8 mouse cellular contexts compared by ENCODE assay signal in genomic region chr1:165642780-165643311, GRCm38 (mm10). TPM values are rescaled to one million over a fixed set of nuclear protein-coding genes. Genes with fewer than 3 reads are reported as not detected.
DNase-seq lines count a peak whose midpoint lies in the region; ATAC-seq and TF ChIP-seq lines count a peak whose summit lies in the region.

No protein-coding gene starts in this region.

- no peak for TF ChIP-seq CTCF in kidney, postnatal 0 days (IDR thresholded peaks at IDR 0.05; ENCODE audit: low read depth)
- no peak for TF ChIP-seq CTCF in liver, postnatal 0 days (IDR thresholded peaks at IDR 0.05; ENCODE audit: low read depth)

- H3K36me3 ChIP-seq in embryonic facial prominence, embryonic 11.5 days (replicated peaks; ENCODE audit: control insufficient read depth, insufficient read depth, low read depth, low read length): no peaks in the 10 kb centered on the region
- peaks cover 8% of the 10 kb centered on the region for H3K36me3 ChIP-seq in heart, embryonic 12.5 days
- H3K36me3 ChIP-seq in kidney, postnatal 0 days (ENCODE audit: insufficient read depth, low read length): no peaks in the 10 kb centered on the region
- no peaks in the 10 kb centered on the region for H3K36me3 ChIP-seq in liver, postnatal 0 days (replicated peaks; ENCODE audit: insufficient read depth, low read length)

- ATAC-seq in embryonic facial prominence, embryonic 11.5 days (replicated peaks; ENCODE audit: insufficient number of reproducible peaks, low FRiP score, low TSS enrichment, low read depth): peak; percentile 76
- peak; percentile 62 for ATAC-seq in heart, embryonic 12.5 days (ENCODE audit: insufficient number of reproducible peaks, low FRiP score)
- peak; percentile 76 for ATAC-seq in kidney, postnatal 0 days (replicated peaks; ENCODE audit: low FRiP score, low read depth)
- peak; percentile 37 for ATAC-seq in liver, postnatal 0 days
- no peak for ATAC-seq in megakaryocyte progenitor cell, adult 5-6 weeks (replicated peaks; ENCODE audit: poor library complexity)

- H3K4me1 ChIP-seq in embryonic facial prominence, embryonic 11.5 days (ENCODE audit: control insufficient read depth, insufficient read depth, low read length): no peaks in the 10 kb centered on the region
- H3K4me1 ChIP-seq in heart, embryonic 12.5 days (replicated peaks): peaks cover 9% of the 10 kb centered on the region
- no peaks in the 10 kb centered on the region for H3K4me1 ChIP-seq in kidney, postnatal 0 days (replicated peaks; ENCODE audit: insufficient read depth, low read length)
- peaks cover 6% of the 10 kb centered on the region; the same call in 1 of the 2 replicates for H3K4me1 ChIP-seq in liver, postnatal 0 days (ENCODE audit: insufficient read depth)

- H3K9ac ChIP-seq in embryonic facial prominence, embryonic 11.5 days (replicated peaks; ENCODE audit: low read length): peak overlapping the region; percentile 91
- H3K9ac ChIP-seq in heart, embryonic 12.5 days: peak overlapping the region; percentile 87
- peak overlapping the region; percentile 91 for H3K9ac ChIP-seq in kidney, postnatal 0 days (ENCODE audit: low read depth, low read length)
- H3K9ac ChIP-seq in liver, postnatal 0 days (replicated peaks): peak overlapping the region; percentile 82

- H3K4me2 ChIP-seq in embryonic facial prominence, embryonic 11.5 days (ENCODE audit: low read depth, low read length): peak overlapping the region; percentile 43
- H3K4me2 ChIP-seq in heart, embryonic 12.5 days: peak overlapping the region; percentile 80
- peak overlapping the region; percentile 82 for H3K4me2 ChIP-seq in kidney, postnatal 0 days (ENCODE audit: low read length)
- peak overlapping the region; percentile 88 for H3K4me2 ChIP-seq in liver, postnatal 0 days (ENCODE audit: low read depth, low read length)

- H3K27ac ChIP-seq in embryonic facial prominence, embryonic 11.5 days (replicated peaks; ENCODE audit: low read depth, low read length): peak overlapping the region; percentile 88
- peak overlapping the region; percentile 81 for H3K27ac ChIP-seq in heart, embryonic 12.5 days (ENCODE audit: poor library complexity, severe bottlenecking)
- H3K27ac ChIP-seq in kidney, postnatal 0 days: peak overlapping the region; percentile 98
- peak overlapping the region; percentile 91 for H3K27ac ChIP-seq in liver, postnatal 0 days (ENCODE audit: low read depth)

- H3K27me3 ChIP-seq in embryonic facial prominence, embryonic 11.5 days (ENCODE audit: control insufficient read depth, insufficient read depth, low read length): no peaks in the 10 kb centered on the region
- H3K27me3 ChIP-seq in heart, embryonic 12.5 days (replicated peaks): no peaks in the 10 kb centered on the region
- H3K27me3 ChIP-seq in kidney, postnatal 0 days (ENCODE audit: insufficient read depth, low read length): no peaks in the 10 kb centered on the region
- H3K27me3 ChIP-seq in liver, postnatal 0 days (ENCODE audit: insufficient read depth, low read length): no peaks in the 10 kb centered on the region

- peak; percentile 84 for DNase-seq in 3T3-L1 (ENCODE audit: low read depth, low spot score)
- peak; percentile 58 for DNase-seq in adrenal gland, postnatal 10 days
- peak; percentile 79 for DNase-seq in embryonic facial prominence, embryonic 11.5 days (ENCODE audit: low spot score)
- DNase-seq in kidney, postnatal 0 days (ENCODE audit: low spot score): peak; percentile 91
- DNase-seq in liver, postnatal 0 days: peak; percentile 46
- DNase-seq in retina, adult 2 months (ENCODE audit: low read depth, low spot score): peak; percentile 22

- TF ChIP-seq EP300 in liver, postnatal 0 days (IDR thresholded peaks at IDR 0.05; ENCODE audit: low read depth): no peak

- H3K9me3 ChIP-seq in embryonic facial prominence, embryonic 11.5 days (replicated peaks; ENCODE audit: control insufficient read depth, low read length): no peaks in the 10 kb centered on the region
- H3K9me3 ChIP-seq in heart, embryonic 12.5 days (replicated peaks): no peaks in the 10 kb centered on the region
- no peaks in the 10 kb centered on the region for H3K9me3 ChIP-seq in kidney, postnatal 0 days (replicated peaks; ENCODE audit: low read length)
- no peaks in the 10 kb centered on the region for H3K9me3 ChIP-seq in liver, postnatal 0 days (ENCODE audit: low read length)

- H3K4me3 ChIP-seq in embryonic facial prominence, embryonic 11.5 days (ENCODE audit: low read depth, low read length): peak overlapping the region; percentile 76
- H3K4me3 ChIP-seq in heart, embryonic 12.5 days: peak overlapping the region; percentile 72
- H3K4me3 ChIP-seq in kidney, postnatal 0 days (replicated peaks; ENCODE audit: low read depth, low read length): peak overlapping the region; percentile 86
- peak overlapping the region; percentile 76 for H3K4me3 ChIP-seq in liver, postnatal 0 days (ENCODE audit: low read depth, low read length)

- under 1% methylated on average over 15 of the region's 16 CpGs for WGBS in embryonic facial prominence, embryonic 11.5 days
- under 1% methylated on average over 16 of the region's 16 CpGs for WGBS in heart, embryonic 12.5 days
- under 1% methylated on average over 16 of the region's 16 CpGs for WGBS in kidney, postnatal 0 days
- 1% methylated on average over 16 of the region's 16 CpGs for WGBS in liver, postnatal 0 days (ENCODE audit: insufficient replicate concordance)

RNA-seq across cellular contexts. Expression of gene Mpzl1, which starts 8.5 kb away (rescaled TPM):
- total RNA-seq in adrenal gland, postnatal 10 days (2021): 10 to 100 TPM; 46.1 to 56.6 TPM
- polyA plus RNA-seq in embryonic facial prominence, embryonic 11.5 days (2014; fragmentation: Nextera tagmentation; extraction: Ambion mirVana): 158 and 169 TPM in 2 replicates
- 126 and 135 TPM in 2 replicates for polyA plus RNA-seq in heart, embryonic 12.5 days (2016; fragmentation: Nextera tagmentation; extraction: Ambion mirVana)
- 186 and 191 TPM in 2 replicates for polyA plus RNA-seq in kidney, postnatal 0 days (2015; fragmentation: Nextera tagmentation; extraction: Ambion mirVana)
- 26.6 and 33.4 TPM in 2 replicates for polyA plus RNA-seq in liver, postnatal 0 days (2015; fragmentation: Nextera tagmentation; extraction: Ambion mirVana)
- total RNA-seq in megakaryocyte progenitor cell, adult 5-6 weeks (2015): 2.3 and 4.1 TPM in 2 replicates
- 0.33 and 0.84 TPM in 2 replicates for total RNA-seq in megakaryocyte progenitor cell, adult 5-6 weeks (2017)

Comparison
In these comparisons a context has a peak if more than half of its experiments do, and no peak if none do; other contexts are left out.
1. DNase-seq: peak in every context shown above with its lines; median percentile 91 in kidney, postnatal 0 days; 84 in 3T3-L1; 79 in embryonic facial prominence, embryonic 11.5 days; 58 in adrenal gland, postnatal 10 days; 46 in liver, postnatal 0 days; 22 in retina, adult 2 months.